Mouse (Mus musculus): Measurements from ENCODE around the gene Nfam1. TPM values are rescaled to one million over a fixed set of nuclear protein-coding genes. Genes with fewer than 3 reads are reported as not detected.
A peak's percentile ranks its signal among the peaks of the same experiment; 100 is the strongest.
"Not testable (repeated sequence)": the region's sequence is repeated elsewhere in the genome, so short reads cannot be mapped to it uniquely, and the experiment has no call there.

The Nfam1 gene
- total and polyA plus RNA-seq, 3 experiments = 7.4 to 10.5 TPM; not detected in 1

DNA sequence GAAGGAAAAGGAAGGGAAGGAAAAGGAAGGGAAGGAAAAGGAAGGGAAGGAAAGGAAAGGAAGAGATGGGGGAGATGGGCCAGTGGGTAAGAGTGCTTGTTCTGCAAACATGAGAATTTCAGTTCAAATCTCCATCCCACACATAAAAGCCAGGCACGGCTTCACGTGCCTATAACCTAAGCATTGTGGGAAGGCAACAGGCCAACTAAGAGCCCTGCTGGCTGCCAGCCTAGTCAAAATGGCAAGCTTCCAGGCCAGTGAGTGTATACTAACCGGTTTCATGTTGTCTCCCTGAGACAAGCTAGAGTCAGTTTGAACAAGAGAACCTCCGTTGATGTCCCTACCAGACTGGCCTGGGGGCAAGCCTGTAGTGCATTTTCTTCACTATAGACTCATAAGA, 32.4 kb upstream of the Nfam1 start:
- Histone ChIP-seq H3K36me3 (ENCODE audit: control insufficient read depth in 1 of 2, insufficient read depth in 2 of 2, low read length in 2 of 2) (no peaks in the 10 kb centered on the region; a peak in 1 of 4 replicates), H3K9ac (ENCODE audit: control insufficient read depth, low read depth, low read length, poor library complexity, severe bottlenecking) (no peak overlapping the region), H3K79me2 (ENCODE audit: control insufficient read depth, insufficient read depth, low read length, poor library complexity) (no peaks in the 10 kb centered on the region), H3K27me3 (ENCODE audit: control insufficient read depth in 1 of 2, insufficient read depth in 2 of 2, low read length in 2 of 2) (no peaks in the 10 kb centered on the region), H3K27ac (ENCODE audit: control insufficient read depth, low read depth, low read length) (no peak overlapping the region), H3K4me1 (ENCODE audit: control insufficient read depth in 1 of 2, insufficient read depth in 2 of 2, low read length in 2 of 2) (no peaks in the 10 kb centered on the region; a peak in 1 of 4 replicates), H3K4me3 (ENCODE audit: control insufficient read depth in 1 of 2, insufficient read depth in 1 of 2, low read depth in 2 of 2, low read length in 2 of 2) (no peak overlapping the region), H3K9me3 (replicated peaks; ENCODE audit: insufficient read depth, low read length) (no peaks in the 10 kb centered on the region)
- DNase-seq (ENCODE audit: low read depth, low spot score) = peak; percentile 77
- TF ChIP-seq MAX (IDR thresholded peaks at IDR 0.05; ENCODE audit: low read length) = 0 out of 2 replicates have a peak, but pooled peaks have one; percentile 33
- no peak for TF ChIP-seq JUND (IDR thresholded peaks at IDR 0.05; ENCODE audit: low read depth, low read length)
- peak; percentile 41; the same call in 1 of the 2 replicates for TF ChIP-seq ETS1 (IDR thresholded peaks at IDR 0.05; ENCODE audit: low read depth, low read length)
- no peak for TF ChIP-seq RAD21 (IDR thresholded peaks at IDR 0.05; ENCODE audit: low read depth, low read length)
- TF ChIP-seq NRF1 (IDR thresholded peaks at IDR 0.05; ENCODE audit: insufficient read depth, low read depth, low read length, poor library complexity, severe bottlenecking) = no peak
- 0 out of 2 replicates have a peak, but pooled peaks have one; percentile 8 for TF ChIP-seq TCF12 (IDR thresholded peaks at IDR 0.05; ENCODE audit: low read depth, low read length)
- no peak for TF ChIP-seq HCFC1 (IDR thresholded peaks at IDR 0.05; ENCODE audit: low read depth, low read length)
- no peak for TF ChIP-seq ZKSCAN1 (IDR thresholded peaks at IDR 0.05; ENCODE audit: low read depth, low read length)
- peak; percentile 25; the same call in 1 of the 2 replicates for TF ChIP-seq MXI1 (IDR thresholded peaks at IDR 0.05; ENCODE audit: low read depth, low read length)
- TF ChIP-seq ZC3H11A (IDR thresholded peaks at IDR 0.05; ENCODE audit: low read depth, low read length) = no peak
- TF ChIP-seq CHD1 (IDR thresholded peaks at IDR 0.05; ENCODE audit: low read depth, low read length) = no peak
- peak; percentile 96 for TF ChIP-seq BHLHE40 (IDR thresholded peaks at IDR 0.05; ENCODE audit: borderline replicate concordance, low read depth, low read length)
- peak; percentile 77 for TF ChIP-seq USF1 (IDR thresholded peaks at IDR 0.05; ENCODE audit: low read depth, low read length)
- TF ChIP-seq POLR2AphosphoS5 (IDR thresholded peaks at IDR 0.05; ENCODE audit: borderline replicate concordance, low read depth, low read length) = no peak
- no peak for TF ChIP-seq KAT2A (conservative IDR thresholded peaks at IDR 0.05; ENCODE audit: low read depth, low read length)
- TF ChIP-seq USF2 (IDR thresholded peaks at IDR 0.05; ENCODE audit: borderline replicate concordance in 1 of 2, insufficient read depth in 1 of 2, low read depth in 1 of 2, low read length in 2 of 2) = no peak
- TF ChIP-seq ELF1 (IDR thresholded peaks at IDR 0.05; ENCODE audit: low read depth, low read length) = no peak
- no peak for TF ChIP-seq RCOR1 (IDR thresholded peaks at IDR 0.05; ENCODE audit: low read depth, low read length)

DNA sequence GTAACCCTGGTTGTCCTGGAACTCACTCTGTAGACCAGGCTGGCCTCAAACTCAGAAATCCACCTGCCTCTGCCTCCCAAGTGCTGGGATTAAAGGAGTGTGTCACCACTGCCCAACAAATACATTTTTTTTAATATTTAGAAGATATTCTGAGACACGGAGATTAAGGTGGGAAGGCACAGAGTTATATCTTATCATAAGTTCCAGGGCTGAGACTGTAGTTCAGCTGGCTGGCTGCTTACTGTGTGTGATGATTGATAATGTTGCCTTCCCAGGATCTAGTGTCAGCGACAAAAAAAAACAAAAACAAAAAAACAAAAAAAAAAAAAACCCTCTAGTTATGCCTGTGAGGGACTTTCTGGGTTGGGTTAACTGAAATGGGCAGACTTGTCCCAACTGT, 29.5 kb upstream of the Nfam1 start:
- TF ChIP-seq ZNF384 (IDR thresholded peaks at IDR 0.05; ENCODE audit: low read depth, low read length) (peak; percentile 75), TCF12 (IDR thresholded peaks at IDR 0.05; ENCODE audit: low read depth, low read length) (peak; percentile 83), ETS1 (IDR thresholded peaks at IDR 0.05; ENCODE audit: low read depth, low read length) (peak; percentile 69; the same call in 1 of the 2 replicates), RCOR1 (IDR thresholded peaks at IDR 0.05; ENCODE audit: low read depth, low read length) (peak; percentile 19; the same call in 1 of the 2 replicates), GATA1 (IDR thresholded peaks at IDR 0.05; ENCODE audit: low read depth, low read length) (peak; percentile 43; the same call in 1 of the 2 replicates), EP300 (IDR thresholded peaks at IDR 0.05; ENCODE audit: low read depth in 1 of 2, low read length in 2 of 2) (peak; percentile 54 to 55; a peak in 3 of 4 replicates)
- not testable (repeated sequence) for DNase-seq (ENCODE audit: low read depth, low spot score); H3K27ac ChIP-seq (ENCODE audit: control insufficient read depth, low read depth, low read length)

More for the DNA sequence above, 29.5 kb upstream of the Nfam1 start:
- H3K27me3 ChIP-seq (ENCODE audit: control insufficient read depth in 1 of 2, insufficient read depth in 2 of 2, low read length in 2 of 2); H3K4me3 ChIP-seq (ENCODE audit: control insufficient read depth in 1 of 2, insufficient read depth in 1 of 2, low read depth in 2 of 2, low read length in 2 of 2); H3K4me1 ChIP-seq (ENCODE audit: control insufficient read depth in 1 of 2, insufficient read depth in 2 of 2, low read length in 2 of 2); H3K9ac ChIP-seq (ENCODE audit: control insufficient read depth, low read depth, low read length, poor library complexity, severe bottlenecking); H3K9me3 ChIP-seq (replicated peaks; ENCODE audit: insufficient read depth, low read length); H3K36me3 ChIP-seq (ENCODE audit: control insufficient read depth in 1 of 2, insufficient read depth in 2 of 2, low read length in 2 of 2); H3K79me2 ChIP-seq (ENCODE audit: control insufficient read depth, insufficient read depth, low read length, poor library complexity): not testable (repeated sequence)
